Mouse (Mus musculus) left cerebral cortex, adult 9 months (tissue): Measurements from ENCODE around the gene Pdlim5.

Source experiments
- DNase-seq, 2 experiments: peaks; one replicate each; pipeline ENCODE4 v3.0.0; 2022; ENCODE audit warnings: low spot score in 2 of 2

Pdlim5 gene

DNA sequence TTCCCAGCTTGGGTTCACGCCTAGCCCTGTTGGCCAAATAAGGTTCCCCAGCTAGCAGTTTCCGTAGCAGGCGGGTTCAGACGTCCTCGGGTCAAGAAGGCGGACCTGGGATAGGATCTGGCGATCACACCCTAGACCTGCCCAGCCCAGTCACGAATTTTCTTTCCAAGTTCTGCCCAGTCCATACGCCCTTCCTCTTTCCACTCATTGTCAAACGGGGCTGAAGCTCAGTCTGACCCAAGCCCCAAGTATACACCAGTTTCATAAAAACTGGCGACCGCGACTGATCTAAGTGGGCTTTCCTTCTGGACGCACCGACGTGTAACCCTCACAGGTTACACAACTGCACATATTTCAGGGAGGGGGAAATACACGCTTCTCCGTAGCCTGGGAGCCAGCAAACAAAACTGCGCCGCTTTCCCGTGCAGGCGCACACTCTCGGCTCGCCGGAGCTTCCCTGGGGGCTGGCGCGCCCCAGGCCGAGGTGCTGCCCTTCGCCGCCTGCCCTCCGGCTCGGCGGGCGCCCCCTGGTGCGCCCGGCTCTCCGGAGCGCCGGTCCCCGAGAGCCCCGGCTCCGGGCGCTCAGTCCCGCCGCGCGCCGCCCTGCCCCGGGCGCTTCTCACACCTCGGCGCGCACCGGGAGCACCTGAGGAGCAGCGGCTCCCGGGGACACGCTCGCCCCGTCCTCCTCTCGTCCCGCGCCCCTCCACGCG lies 544 bp downstream of the Pdlim5 start:
- peak in 1 of 2 experiments; percentile 9 for DNase-seq

- DNase-seq = no peak
Measured at GRCm38 (mm10) chr3:142394000-142394411, 1.5 kb downstream of the Pdlim5 start.

- no peak for DNase-seq
Measured at GRCm38 (mm10) chr3:142391531-142391930, 4.0 kb downstream of the Pdlim5 start.

DNA sequence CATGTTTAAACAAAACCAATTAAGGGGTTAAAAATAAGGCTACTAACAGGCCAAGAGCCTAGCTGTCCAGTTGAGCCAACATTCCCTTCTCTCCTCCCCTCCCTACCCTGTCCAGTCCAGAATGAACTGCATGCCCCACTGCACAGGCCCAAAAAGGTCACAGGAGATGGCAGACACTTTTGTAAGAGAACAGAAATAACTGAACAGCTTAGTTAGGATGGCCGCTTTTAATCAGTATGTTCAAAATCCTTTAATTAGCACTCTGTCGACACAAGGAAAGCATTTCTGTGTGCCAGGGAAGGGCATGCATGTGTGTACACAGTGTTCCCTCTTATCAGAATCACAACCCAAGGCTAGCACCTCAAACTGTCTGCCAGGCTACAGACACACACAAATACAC lies 5.2 kb downstream of the Pdlim5 start:
- DNase-seq = no peak

DNA sequence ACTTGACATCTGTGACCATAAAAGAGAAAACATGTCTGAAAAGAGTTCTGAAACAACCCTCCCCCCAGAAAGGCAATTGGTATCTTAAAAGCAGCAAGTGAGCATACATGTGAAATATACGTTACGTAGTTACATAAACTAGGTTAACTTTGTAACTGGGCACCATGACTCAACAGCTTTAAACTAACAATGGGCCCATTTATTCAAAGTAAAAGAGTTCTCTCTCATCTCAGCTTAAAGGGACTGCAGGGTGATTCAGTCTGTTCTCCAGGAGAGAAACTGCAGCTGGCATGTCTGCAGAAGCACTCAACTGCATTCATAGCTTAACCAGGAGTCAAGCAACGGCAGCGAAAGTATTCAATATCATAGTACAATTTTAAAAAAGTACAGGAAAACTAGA lies 7.3 kb downstream of the Pdlim5 start:
- DNase-seq = no peak

DNA sequence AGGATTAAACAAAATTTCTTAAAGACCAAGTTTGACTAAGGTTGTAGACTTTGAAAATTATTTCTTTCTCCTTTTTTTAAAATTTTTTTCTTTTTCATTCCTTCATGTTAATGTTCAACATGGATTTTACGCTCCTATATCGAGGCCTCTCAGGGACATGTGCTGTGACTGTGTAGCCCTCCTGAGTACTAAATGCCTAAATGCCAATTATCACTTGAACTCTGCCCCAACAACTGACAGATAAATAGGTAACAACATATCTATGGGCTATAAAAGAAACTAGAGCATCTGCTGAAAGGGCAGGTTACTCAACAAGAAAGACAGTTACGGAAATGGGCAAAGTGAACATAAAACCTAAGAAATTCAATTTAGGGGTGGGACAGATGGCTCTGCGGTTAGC lies 9.0 kb downstream of the Pdlim5 start:
- DNase-seq = no peak

GRCm38 (mm10) chr3:142385690-142386089 lies 9.8 kb downstream of the Pdlim5 start:
- no peak for DNase-seq

- DNase-seq = no peak
Measured at GRCm38 (mm10) chr3:142376638-142377037, 18.9 kb downstream of the Pdlim5 start.

DNA sequence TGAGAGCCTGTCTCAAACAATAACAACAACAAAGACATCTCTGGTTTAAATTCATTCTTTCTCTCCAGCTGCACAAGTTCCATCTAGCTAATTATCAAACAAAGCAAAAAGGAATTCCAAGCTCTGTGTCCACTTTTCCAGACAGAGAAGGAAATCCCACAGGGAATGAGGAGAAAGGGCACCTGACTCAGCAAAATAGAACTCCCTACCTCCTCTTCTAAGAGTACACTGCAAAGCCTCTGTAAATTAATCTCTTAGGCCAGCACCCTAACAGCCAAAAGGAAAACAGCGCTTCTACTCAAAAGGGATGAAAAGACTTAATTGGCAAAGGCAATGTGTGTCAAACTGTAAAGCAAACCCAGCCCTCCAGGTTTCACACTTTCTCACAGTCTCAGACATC lies 20.4 kb downstream of the Pdlim5 start:
- DNase-seq = no peak

- DNase-seq = no peak
Measured at GRCm38 (mm10) chr3:142372465-142373147, 22.9 kb downstream of the Pdlim5 start.

- DNase-seq = no peak
Measured at GRCm38 (mm10) chr3:142368411-142368810, 27.1 kb downstream of the Pdlim5 start.

DNA sequence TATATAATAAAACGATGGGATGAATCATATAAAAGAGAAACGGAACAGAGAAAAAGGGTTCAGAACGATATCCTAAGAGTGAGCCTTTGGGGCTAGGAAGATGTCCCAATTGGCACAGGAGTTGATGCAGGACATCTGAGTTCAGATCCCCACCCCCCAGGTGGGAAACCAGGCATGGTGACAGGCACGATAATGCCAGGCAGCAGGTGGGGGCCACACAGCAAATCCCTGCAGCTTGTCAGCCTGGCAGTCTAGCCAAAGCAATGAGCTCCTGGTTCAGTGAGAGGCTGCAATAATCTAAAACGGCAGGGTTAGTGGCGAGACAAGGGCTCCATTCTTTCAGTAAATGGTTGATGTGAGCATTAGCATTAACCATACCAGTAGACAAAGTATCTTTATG lies 33.4 kb downstream of the Pdlim5 start:
- no peak for DNase-seq

DNA sequence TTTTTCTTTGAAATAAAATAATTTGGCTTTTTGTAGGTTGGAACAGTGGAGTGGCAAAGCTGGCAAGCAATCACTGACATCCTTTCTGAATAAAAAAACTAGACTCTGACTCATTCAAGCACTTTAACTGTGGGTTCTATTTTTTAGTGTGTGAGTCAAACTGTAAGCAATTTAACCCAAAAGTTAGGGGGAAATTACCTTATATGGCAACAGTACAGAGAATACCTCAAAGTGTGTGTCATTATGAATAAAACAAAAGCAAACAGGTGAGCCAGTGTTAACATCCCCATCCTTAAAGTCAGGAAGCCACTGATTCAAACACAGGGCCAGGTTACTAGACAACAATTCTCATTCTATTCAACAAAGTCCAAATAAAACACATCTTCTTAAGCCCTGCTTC lies 36.5 kb downstream of the Pdlim5 start:
- DNase-seq = no peak

DNA sequence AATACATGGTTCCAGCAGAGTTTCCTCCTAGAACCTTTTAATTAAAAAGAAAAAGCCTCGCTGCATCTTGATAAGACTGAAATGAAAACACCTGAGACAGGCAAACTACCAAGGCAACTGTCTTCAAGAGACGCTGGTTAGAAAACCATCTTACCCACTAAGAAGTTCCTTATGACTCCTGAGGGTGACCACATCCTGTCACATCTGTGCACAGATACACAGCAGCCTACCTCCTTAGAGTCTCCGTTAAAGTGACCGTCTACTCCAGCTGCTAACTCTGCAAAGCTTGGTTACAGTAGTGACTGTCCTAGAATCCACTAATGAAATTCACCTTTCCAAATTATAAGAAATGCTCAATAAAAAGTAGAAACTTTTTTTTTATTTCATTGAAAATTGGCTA lies 38.8 kb downstream of the Pdlim5 start:
- DNase-seq = no peak

- no peak for DNase-seq
Measured at GRCm38 (mm10) chr3:142353218-142353617, 42.3 kb downstream of the Pdlim5 start.

DNA sequence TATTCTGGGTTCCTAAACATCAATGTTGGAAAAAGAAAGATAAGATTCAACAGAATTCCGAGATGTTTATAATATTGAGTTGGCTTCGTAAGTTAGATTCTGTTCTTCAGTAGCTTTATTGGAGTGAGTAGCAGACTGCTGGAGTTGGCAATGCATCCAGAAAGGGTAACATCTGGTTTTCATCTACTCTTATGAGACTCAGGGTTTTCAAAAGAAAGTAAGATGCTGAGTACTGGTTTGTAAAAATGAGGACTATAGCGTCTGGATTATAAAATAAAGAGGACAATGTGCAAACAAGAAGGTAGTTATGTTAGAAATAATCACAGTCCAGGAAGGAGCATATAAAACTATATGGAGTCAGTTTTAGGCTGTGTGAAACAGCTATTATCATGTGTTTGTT lies 45.0 kb downstream of the Pdlim5 start:
- DNase-seq = no peak

DNA sequence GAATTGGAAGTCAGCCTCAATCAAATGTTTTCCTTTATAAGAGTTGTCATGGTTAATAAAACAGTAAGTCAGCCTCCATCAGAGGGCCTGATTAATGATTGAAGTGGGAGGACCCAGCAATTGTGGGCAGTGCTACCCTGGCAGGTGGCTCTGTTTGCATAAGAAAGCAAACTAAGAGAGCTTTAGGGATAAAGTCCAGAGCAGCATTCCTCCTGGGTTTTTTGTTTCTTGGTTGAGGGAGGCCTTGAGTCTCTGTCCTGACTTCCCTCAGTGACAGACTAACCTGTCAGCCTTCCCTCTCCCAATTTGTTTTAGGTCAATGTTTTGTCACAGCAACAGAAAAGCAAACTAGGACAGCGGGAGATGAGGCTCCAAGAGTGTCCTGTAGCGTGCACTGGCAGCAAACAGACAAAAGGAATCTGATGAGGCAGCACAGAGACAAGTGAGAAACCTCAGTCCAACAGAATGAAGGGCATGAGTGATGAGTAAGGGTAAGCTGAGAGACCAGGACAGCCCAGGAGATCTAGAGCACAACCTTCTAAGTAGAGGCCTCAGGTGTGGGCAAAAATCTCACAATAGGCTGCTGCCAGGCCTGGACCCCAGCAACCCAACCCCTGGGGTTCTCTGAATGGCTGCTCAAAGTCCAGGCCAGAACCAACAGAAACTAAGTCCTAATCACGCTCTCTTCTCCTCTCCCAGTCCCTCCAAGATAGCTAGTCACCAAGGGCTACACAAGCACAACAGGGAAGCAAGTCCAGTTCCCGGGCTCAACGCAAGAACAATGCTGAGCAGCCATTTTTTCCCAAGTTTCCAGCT lies 46.5 kb downstream of the Pdlim5 start:
- no peak for DNase-seq

DNA sequence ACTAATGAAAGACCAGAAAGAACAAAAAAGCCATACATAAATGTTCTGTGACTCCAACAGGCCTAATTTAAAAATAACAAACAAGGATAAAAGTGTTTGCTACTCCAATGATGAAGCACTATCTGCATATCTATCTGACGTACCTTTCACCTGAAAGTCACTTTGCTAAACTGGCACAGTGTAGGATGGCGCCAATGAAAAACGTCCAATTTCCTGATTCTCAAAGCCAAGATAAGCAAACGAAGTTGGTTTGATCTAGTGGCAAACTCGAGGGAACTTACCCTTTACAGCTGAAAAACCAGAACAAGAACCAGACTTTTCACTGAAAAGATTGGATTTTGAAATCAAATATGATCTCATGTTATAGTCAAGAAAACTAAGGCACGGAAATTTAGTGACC lies 49.2 kb downstream of the Pdlim5 start:
- no peak for DNase-seq

- DNase-seq = no peak
Measured at GRCm38 (mm10) chr3:142345235-142346125, 50.0 kb downstream of the Pdlim5 start.

DNA sequence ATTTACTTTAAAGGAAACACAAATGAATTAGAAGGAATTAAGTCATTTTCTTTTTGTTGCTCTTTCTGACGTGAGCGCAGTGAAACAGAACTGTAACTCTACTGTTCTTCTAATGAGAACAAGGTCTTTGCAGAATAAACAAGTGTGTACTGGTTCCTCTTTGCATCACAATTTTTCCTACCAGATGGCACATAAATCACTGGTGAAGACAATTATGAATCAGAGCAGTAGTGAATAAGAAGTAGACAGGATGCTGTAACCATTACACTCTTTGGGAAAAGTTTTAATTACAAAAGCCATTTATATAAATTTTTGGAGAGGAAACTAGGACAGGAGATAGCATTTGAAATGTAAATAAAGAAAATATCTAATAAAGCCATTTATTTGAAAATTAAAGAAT lies 51.7 kb downstream of the Pdlim5 start:
- DNase-seq = no peak

DNA sequence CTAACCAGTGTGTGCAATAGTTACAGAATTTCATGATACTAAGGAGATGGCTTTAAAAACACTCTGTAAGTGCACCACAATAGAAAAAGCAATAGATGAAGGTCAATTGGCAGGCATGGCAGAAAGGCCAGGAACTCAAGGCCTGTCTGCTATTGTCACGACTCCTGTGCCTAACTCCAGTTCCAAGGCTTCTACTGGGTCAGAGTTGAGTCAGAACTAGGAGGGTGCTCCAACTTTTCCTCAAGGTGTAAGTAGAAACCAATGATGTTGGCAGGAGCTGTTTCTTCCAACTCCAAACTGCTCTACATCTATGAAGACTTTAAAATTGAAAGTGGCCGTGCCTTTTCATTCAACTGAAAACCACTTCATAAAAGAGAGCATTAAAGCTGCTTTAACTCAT lies 54.8 kb downstream of the Pdlim5 start:
- no peak for DNase-seq
